Mouse (Mus musculus) G1E-ER4 (cell line): ENCODE data around the gene Pnpla6. TPM values are rescaled to one million over a fixed set of nuclear protein-coding genes. Genes with fewer than 3 reads are reported as not detected.

ENCODE experiments used
- GATA1 ChIP-seq: IDR thresholded peaks from one replicate; pipeline ENCODE4 v1.8.0; 2012; ENCODE audit warnings: low read length, inconsistent platforms
- polyA plus RNA-seq: library from polyadenylated mRNA; stranded (reverse); fragments of >175 nt; gene quantifications from 2 replicates; pipeline ENCODE4 v1.2.3, GENCODE M21; 2012

The Pnpla6 gene
- polyA plus RNA-seq, 1 experiment = 24.6 TPM

DNA sequence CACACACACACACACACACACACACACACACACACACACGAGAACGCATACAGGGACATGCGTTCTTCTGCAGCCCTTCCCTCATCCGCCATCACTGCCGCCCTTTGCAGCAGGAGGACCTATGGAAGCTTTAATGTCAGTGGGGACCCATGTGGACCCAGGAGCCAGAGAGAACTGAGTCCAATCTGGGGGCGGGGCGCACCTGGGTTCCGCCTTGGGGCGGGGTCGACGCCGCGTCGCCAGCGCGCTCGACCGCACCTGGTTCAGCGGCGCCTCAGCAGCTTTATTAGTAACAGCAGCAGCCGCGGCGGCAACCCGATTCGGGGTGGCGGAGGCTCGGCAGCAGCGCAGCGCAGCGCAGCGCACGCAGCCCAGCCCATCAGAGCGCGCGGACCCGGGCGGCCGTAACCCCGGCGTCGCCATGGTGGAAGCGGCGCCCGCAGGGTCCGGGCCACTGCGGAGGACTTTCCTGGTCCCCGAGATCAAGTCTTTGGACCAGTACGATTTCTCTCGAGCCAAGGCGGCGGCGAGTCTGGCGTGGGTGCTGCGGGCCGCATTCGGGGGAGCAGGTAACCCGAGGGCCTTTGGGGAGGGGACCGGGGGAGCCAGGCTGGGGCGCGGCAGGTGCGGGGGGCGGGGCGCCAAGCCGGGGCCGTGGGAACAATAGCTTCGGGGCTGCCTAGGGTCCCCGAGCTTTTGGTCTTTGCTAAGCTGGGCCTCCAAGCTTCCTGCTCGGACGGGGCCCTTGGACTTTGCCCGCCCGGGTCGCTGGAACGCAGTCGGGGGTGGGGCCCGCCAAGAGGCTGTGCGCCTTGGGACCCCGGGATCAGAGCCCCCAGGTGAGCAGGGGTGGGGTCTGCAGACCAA is 72.4 kb downstream of the Pnpla6 start:
- TF ChIP-seq GATA1 = no peak

DNA sequence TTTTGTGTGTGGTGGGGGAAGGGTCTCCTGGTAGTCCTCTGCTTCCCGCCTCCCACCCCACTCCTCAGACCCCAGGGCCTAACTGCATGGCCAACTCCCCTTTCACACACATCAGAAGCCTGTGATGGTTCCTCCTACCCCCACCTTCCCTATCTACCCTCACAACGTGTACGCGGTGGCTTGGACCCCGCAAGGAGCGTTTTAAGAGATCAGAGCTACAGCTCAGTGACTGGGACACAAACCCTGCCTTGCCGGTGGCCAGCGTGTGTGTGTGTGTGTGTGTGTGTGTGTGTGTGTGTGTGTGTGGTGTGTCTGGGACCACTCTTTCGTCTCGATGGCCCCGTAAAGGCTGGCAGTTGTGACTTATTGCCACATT is 73.1 kb downstream of the Pnpla6 start:
- no peak for TF ChIP-seq GATA1

- TF ChIP-seq GATA1 = no peak
Measured at GRCm38 (mm10) chr8:3593470-3593869, 78.3 kb downstream of the Pnpla6 start.

Other genes starting within 250 kb of the Pnpla6 start
- not detected in 2 replicates for gene Insr, start 235.8 kb upstream of the Pnpla6 start, polyA plus RNA-seq
- not detected in 2 replicates for gene A430078G23Rik, start 162.0 kb upstream of the Pnpla6 start, polyA plus RNA-seq
- gene Arhgef18, start 122.4 kb upstream of the Pnpla6 start, polyA plus RNA-seq = 24.9 and 32.4 TPM in 2 replicates
- 0.45 and 0.79 TPM in 2 replicates for gene Pex11g, start 47.7 kb upstream of the Pnpla6 start, polyA plus RNA-seq
- 0.04 TPM in 1 of 2 replicates, not detected in the other for gene Tex45, start 44.5 kb upstream of the Pnpla6 start, polyA plus RNA-seq
- 14.9 and 16.7 TPM in 2 replicates for gene Zfp358, start 22.2 kb upstream of the Pnpla6 start, polyA plus RNA-seq
- gene Mcoln1, start 14.9 kb upstream of the Pnpla6 start, polyA plus RNA-seq = 106 and 187 TPM in 2 replicates
- not detected in 2 replicates for gene C330021F23Rik, start 52.6 kb downstream of the Pnpla6 start, polyA plus RNA-seq
- not detected in 2 replicates for gene Camsap3, start 71.9 kb downstream of the Pnpla6 start, polyA plus RNA-seq
- gene Xab2, start 105.9 kb downstream of the Pnpla6 start, polyA plus RNA-seq = 38.8 and 51.5 TPM in 2 replicates
- 50.5 and 55.8 TPM in 2 replicates for gene Pet100, start 106.2 kb downstream of the Pnpla6 start, polyA plus RNA-seq
- gene Pcp2, start 110.2 kb downstream of the Pnpla6 start, polyA plus RNA-seq = not detected in 2 replicates
- gene Stxbp2, start 115.6 kb downstream of the Pnpla6 start, polyA plus RNA-seq = 250 and 417 TPM in 2 replicates
- not detected in 2 replicates for gene Retn, start 140.4 kb downstream of the Pnpla6 start, polyA plus RNA-seq
- not detected in 2 replicates for gene Mcemp1, start 150.4 kb downstream of the Pnpla6 start, polyA plus RNA-seq
- gene Fcor, start 157.0 kb downstream of the Pnpla6 start, polyA plus RNA-seq = not detected in 2 replicates
- 22.4 and 25.8 TPM in 2 replicates for gene Trappc5, start 160.9 kb downstream of the Pnpla6 start, polyA plus RNA-seq
- gene Fcer2a, start 178.8 kb downstream of the Pnpla6 start, polyA plus RNA-seq = not detected in 2 replicates
- gene Clec4g, start 205.3 kb downstream of the Pnpla6 start, polyA plus RNA-seq = not detected in 2 replicates
- gene Cd209a, start 233.6 kb downstream of the Pnpla6 start, polyA plus RNA-seq = not detected in 2 replicates